Mouse (Mus musculus) spleen, adult 2 months (tissue): Measurements from ENCODE around the gene Dhx37.

Source experiments
- CTCF ChIP-seq: fragments of 200-500 bp; IDR thresholded peaks from 2 replicates; pipeline ENCODE4 v1.5.1; 2011; ENCODE audit warnings: mild to moderate bottlenecking, inconsistent platforms; ENCODE audit not compliant: insufficient read depth, insufficient read length, insufficient replicate concordance; ENCODE audit errors: extremely low read depth
- POLR2A ChIP-seq: fragments of 200-500 bp; IDR thresholded peaks from 2 replicates; pipeline ENCODE4 v1.6.1; 2011; ENCODE audit warnings: low read depth, low read length, inconsistent platforms

DNA sequence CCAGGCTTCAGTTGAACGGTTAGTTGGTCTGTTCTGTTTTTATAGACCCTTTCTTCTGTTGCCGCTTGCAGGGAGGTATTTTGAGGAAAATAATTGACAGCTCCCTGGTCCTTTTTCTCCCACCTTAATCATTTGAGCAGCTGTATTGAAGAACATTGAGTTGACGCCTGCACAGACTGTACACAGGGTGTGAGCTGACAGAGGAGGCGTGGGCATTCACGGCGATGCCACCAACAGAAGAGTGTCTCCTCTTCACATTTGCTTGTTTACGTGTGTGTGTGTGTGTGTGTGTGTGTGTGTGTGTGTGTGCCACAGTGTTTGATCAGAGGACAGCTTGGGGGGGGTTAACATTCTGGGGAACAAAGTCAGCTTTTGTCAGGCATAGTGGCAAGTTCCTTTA is 12.4 kb upstream of the Dhx37 start:
- no peak for TF ChIP-seq CTCF
- no peak for TF ChIP-seq POLR2A
